Mouse (Mus musculus): ENCODE measurements around the gene Rdh8. TPM values are rescaled to one million over a fixed set of nuclear protein-coding genes. Genes with fewer than 3 reads are reported as not detected.
A peak's percentile ranks its signal among the peaks of the same experiment; 100 is the strongest.

Rdh8 gene
- polyA plus RNA-seq (2012; rRNA removed), result not detected in 2 replicates

- Histone ChIP-seq H3K27ac (ENCODE audit: insufficient read depth, low read depth, low read length) (no peak within 1 kb of the TSS), H3K36me3 (ENCODE audit: control insufficient read depth, insufficient read depth, low read length) (no peaks in the 10 kb centered on the region), H3K4me1 (ENCODE audit: control insufficient read depth, insufficient read depth, low read length) (no peaks in the 10 kb centered on the region), H3K27me3 (replicated peaks; ENCODE audit: control insufficient read depth, insufficient read depth, low read length) (no peaks in the 10 kb centered on the region), H3K4me3 (ENCODE audit: insufficient read depth, low read depth, low read length) (no peak within 1 kb of the TSS)
- TF ChIP-seq POLR2A (IDR thresholded peaks at IDR 0.05; ENCODE audit: low read depth, low read length), result no peak
- TF ChIP-seq CTCF (conservative IDR thresholded peaks at IDR 0.05; ENCODE audit: insufficient read depth, insufficient read length, low read depth, low read length), result no peak
- 85% methylated on average over 6 of the region's 6 CpGs for WGBS
- no peak for DNase-seq
These were observed at the start of gene Rdh8 for GRCm38 (mm10) chr9:20818236-20818635. TSS of gene Rdh8 (plus strand) at chr9:20818503.

GRCm38 (mm10) chr9:20781286-20781685 is 37.0 kb upstream of the Rdh8 start:
- Histone ChIP-seq H3K36me3 (ENCODE audit: control insufficient read depth, insufficient read depth, low read length) (no peaks in the 10 kb centered on the region), H3K27ac (ENCODE audit: insufficient read depth, low read depth, low read length) (peak overlapping the region; percentile 57; the same call in 1 of the 2 replicates), H3K4me1 (ENCODE audit: control insufficient read depth, insufficient read depth, low read length) (peaks cover 7% of the 10 kb centered on the region; the same call in 1 of the 2 replicates), H3K27me3 (replicated peaks; ENCODE audit: control insufficient read depth, insufficient read depth, low read length) (no peaks in the 10 kb centered on the region), H3K4me3 (ENCODE audit: insufficient read depth, low read depth, low read length) (no peak overlapping the region)
- DNase-seq, result peak; percentile 83
- 54% methylated on average over 3 of the region's 3 CpGs for WGBS
- TF ChIP-seq CTCF (conservative IDR thresholded peaks at IDR 0.05; ENCODE audit: insufficient read depth, insufficient read length, low read depth, low read length) (no peak), POLR2A (IDR thresholded peaks at IDR 0.05; ENCODE audit: low read depth, low read length) (no peak)

- Histone ChIP-seq H3K27ac (ENCODE audit: insufficient read depth, low read depth, low read length) (no peak overlapping the region), H3K27me3 (replicated peaks; ENCODE audit: control insufficient read depth, insufficient read depth, low read length) (no peaks in the 10 kb centered on the region), H3K4me3 (ENCODE audit: insufficient read depth, low read depth, low read length) (no peak overlapping the region), H3K4me1 (ENCODE audit: control insufficient read depth, insufficient read depth, low read length) (peaks cover 11% of the 10 kb centered on the region), H3K36me3 (ENCODE audit: control insufficient read depth, insufficient read depth, low read length) (no peaks in the 10 kb centered on the region)
- 52% methylated on average over 6 of the region's 6 CpGs for WGBS
- DNase-seq, result no peak
- TF ChIP-seq CTCF (conservative IDR thresholded peaks at IDR 0.05; ENCODE audit: insufficient read depth, insufficient read length, low read depth, low read length), result no peak
- TF ChIP-seq POLR2A (IDR thresholded peaks at IDR 0.05; ENCODE audit: low read depth, low read length), result no peak
These were observed 33.2 kb upstream of the Rdh8 start for GRCm38 (mm10) chr9:20785055-20785454.

GRCm38 (mm10) chr9:20787992-20788391 is 30.3 kb upstream of the Rdh8 start:
- DNase-seq, result no peak
- H3K4me1 ChIP-seq (ENCODE audit: control insufficient read depth, insufficient read depth, low read length), result peaks cover 4% of the 10 kb centered on the region
- no peaks in the 10 kb centered on the region for H3K36me3 ChIP-seq (ENCODE audit: control insufficient read depth, insufficient read depth, low read length)
- H3K27me3 ChIP-seq (replicated peaks; ENCODE audit: control insufficient read depth, insufficient read depth, low read length), result no peaks in the 10 kb centered on the region
- 74% methylated on average over 8 of the region's 8 CpGs for WGBS
- no peak for TF ChIP-seq CTCF (conservative IDR thresholded peaks at IDR 0.05; ENCODE audit: insufficient read depth, insufficient read length, low read depth, low read length)
- no peak for TF ChIP-seq POLR2A (IDR thresholded peaks at IDR 0.05; ENCODE audit: low read depth, low read length)
- no peak overlapping the region for H3K4me3 ChIP-seq (ENCODE audit: insufficient read depth, low read depth, low read length)
- no peak overlapping the region for H3K27ac ChIP-seq (ENCODE audit: insufficient read depth, low read depth, low read length)

- H3K27ac ChIP-seq (ENCODE audit: insufficient read depth, low read depth, low read length), result no peak overlapping the region
- H3K36me3 ChIP-seq (ENCODE audit: control insufficient read depth, insufficient read depth, low read length), result no peaks in the 10 kb centered on the region
- 63% methylated on average over 3 of the region's 4 CpGs for WGBS
- no peaks in the 10 kb centered on the region for H3K27me3 ChIP-seq (replicated peaks; ENCODE audit: control insufficient read depth, insufficient read depth, low read length)
- no peak overlapping the region for H3K4me3 ChIP-seq (ENCODE audit: insufficient read depth, low read depth, low read length)
- DNase-seq, result peak; percentile 51
- TF ChIP-seq CTCF (conservative IDR thresholded peaks at IDR 0.05; ENCODE audit: insufficient read depth, insufficient read length, low read depth, low read length) (no peak), POLR2A (IDR thresholded peaks at IDR 0.05; ENCODE audit: low read depth, low read length) (no peak)
- peaks cover 4% of the 10 kb centered on the region for H3K4me1 ChIP-seq (ENCODE audit: control insufficient read depth, insufficient read depth, low read length)
These were observed 28.7 kb upstream of the Rdh8 start for GRCm38 (mm10) chr9:20789651-20790050.

GRCm38 (mm10) chr9:20790345-20790744 is 28.0 kb upstream of the Rdh8 start:
- WGBS, result 67% methylated on average over 3 of the region's 3 CpGs
- Histone ChIP-seq H3K27ac (ENCODE audit: insufficient read depth, low read depth, low read length) (no peak overlapping the region), H3K36me3 (ENCODE audit: control insufficient read depth, insufficient read depth, low read length) (no peaks in the 10 kb centered on the region), H3K27me3 (replicated peaks; ENCODE audit: control insufficient read depth, insufficient read depth, low read length) (no peaks in the 10 kb centered on the region), H3K4me3 (ENCODE audit: insufficient read depth, low read depth, low read length) (no peak overlapping the region), H3K4me1 (ENCODE audit: control insufficient read depth, insufficient read depth, low read length) (peaks cover 4% of the 10 kb centered on the region)
- no peak for TF ChIP-seq POLR2A (IDR thresholded peaks at IDR 0.05; ENCODE audit: low read depth, low read length)
- no peak for TF ChIP-seq CTCF (conservative IDR thresholded peaks at IDR 0.05; ENCODE audit: insufficient read depth, insufficient read length, low read depth, low read length)
- no peak for DNase-seq

- H3K36me3 ChIP-seq (ENCODE audit: control insufficient read depth, insufficient read depth, low read length), result no peaks in the 10 kb centered on the region
- no peak overlapping the region for H3K27ac ChIP-seq (ENCODE audit: insufficient read depth, low read depth, low read length)
- peaks cover 4% of the 10 kb centered on the region for H3K4me1 ChIP-seq (ENCODE audit: control insufficient read depth, insufficient read depth, low read length)
- no peak overlapping the region for H3K4me3 ChIP-seq (ENCODE audit: insufficient read depth, low read depth, low read length)
- 39% methylated on average over 7 of the region's 7 CpGs for WGBS
- no peaks in the 10 kb centered on the region for H3K27me3 ChIP-seq (replicated peaks; ENCODE audit: control insufficient read depth, insufficient read depth, low read length)
- peak; percentile 59 for DNase-seq
- no peak for TF ChIP-seq POLR2A (IDR thresholded peaks at IDR 0.05; ENCODE audit: low read depth, low read length)
- no peak for TF ChIP-seq CTCF (conservative IDR thresholded peaks at IDR 0.05; ENCODE audit: insufficient read depth, insufficient read length, low read depth, low read length)
These were observed 24.0 kb upstream of the Rdh8 start for GRCm38 (mm10) chr9:20794108-20794806.
